ENCODE assay signal across 7 mouse cellular contexts in the genomic region with DNA sequence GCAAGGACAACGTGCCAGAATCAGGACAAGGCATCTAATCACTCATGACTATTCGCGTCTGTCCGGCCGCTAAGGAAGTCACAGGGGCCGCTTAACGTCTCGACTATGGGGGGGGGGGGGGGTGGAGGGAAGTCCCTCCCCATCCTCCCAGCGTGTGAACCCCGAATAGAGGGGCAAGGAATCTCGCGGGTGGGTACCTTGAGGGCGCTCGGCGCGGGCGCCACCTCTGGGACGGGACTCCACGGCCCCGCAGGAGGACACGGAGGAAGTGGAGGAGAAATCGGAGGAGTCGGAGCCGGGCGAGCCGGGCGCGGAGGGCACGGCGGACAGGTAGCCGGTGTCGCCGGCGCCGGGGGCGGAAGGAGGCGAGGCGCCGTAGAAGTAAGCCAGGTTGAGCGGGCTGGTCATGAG. TPM values are rescaled to one million over a fixed set of nuclear protein-coding genes. Genes with fewer than 3 reads are reported as not detected.
DNase-seq lines count a peak whose midpoint lies in the region; ATAC-seq and TF ChIP-seq lines count a peak whose summit lies in the region.

No protein-coding gene starts in this region.

- H3K4me1 ChIP-seq in testis, adult 2 months (ENCODE audit: control insufficient read depth, insufficient read depth, low read length) = peaks cover 3% of the 10 kb centered on the region
- H3K4me1 ChIP-seq in embryonic facial prominence, embryonic 12.5 days = peaks cover 24% of the 10 kb centered on the region
- 0 out of 2 replicates have a peak, but pooled peaks cover 3% of the 10 kb centered on the region for H3K4me1 ChIP-seq in hindbrain, embryonic 11.5 days (replicated peaks; ENCODE audit: control insufficient read depth, insufficient read depth, low read length)
- H3K4me1 ChIP-seq in liver, adult 2 months (ENCODE audit: control insufficient read depth, insufficient read depth, low read length) = peaks cover 25% of the 10 kb centered on the region
- H3K4me1 ChIP-seq in neural tube, embryonic 12.5 days = peaks cover 14% of the 10 kb centered on the region

- peaks cover 19% of the 10 kb centered on the region for H3K79me2 ChIP-seq in liver, adult 2 months (ENCODE audit: control insufficient read depth, insufficient read depth, low read length)

- H3K36me3 ChIP-seq in testis, adult 2 months (ENCODE audit: control insufficient read depth, insufficient read depth, low read length) = no peaks in the 10 kb centered on the region
- peaks cover 19% of the 10 kb centered on the region for H3K36me3 ChIP-seq in embryonic facial prominence, embryonic 12.5 days
- H3K36me3 ChIP-seq in hindbrain, embryonic 11.5 days (ENCODE audit: control insufficient read depth, insufficient read depth, low read length) = no peaks in the 10 kb centered on the region
- peaks cover 16% of the 10 kb centered on the region for H3K36me3 ChIP-seq in liver, adult 2 months (ENCODE audit: control insufficient read depth, insufficient read depth, low read length)
- peaks cover 12% of the 10 kb centered on the region for H3K36me3 ChIP-seq in neural tube, embryonic 12.5 days

- no peak for TF ChIP-seq POLR2A in testis, adult 2 months (IDR thresholded peaks at IDR 0.05; ENCODE audit: control insufficient read depth, low read depth, low read length)
- no peak for TF ChIP-seq POLR2A in liver, adult 2 months (IDR thresholded peaks at IDR 0.05; ENCODE audit: extremely low read depth, insufficient read depth, low read length)

- H3K4me3 ChIP-seq in testis, adult 2 months (ENCODE audit: control insufficient read depth, low read depth, low read length) = peak overlapping the region; percentile 89
- peak overlapping the region; percentile 74 for H3K4me3 ChIP-seq in embryonic facial prominence, embryonic 12.5 days
- peak overlapping the region; percentile 73 for H3K4me3 ChIP-seq in hindbrain, embryonic 11.5 days (ENCODE audit: low read depth, low read length)
- H3K4me3 ChIP-seq in liver, adult 2 months (ENCODE audit: insufficient read depth, low read depth, low read length) = peak overlapping the region; percentile 99
- peak overlapping the region; percentile 72 for H3K4me3 ChIP-seq in neural tube, embryonic 12.5 days

- peak overlapping the region; percentile 73 for H3K4me2 ChIP-seq in embryonic facial prominence, embryonic 12.5 days (replicated peaks)
- peak overlapping the region; percentile 98 for H3K4me2 ChIP-seq in hindbrain, embryonic 11.5 days (replicated peaks; ENCODE audit: low read depth, low read length)
- H3K4me2 ChIP-seq in neural tube, embryonic 12.5 days (replicated peaks) = peak overlapping the region; percentile 96

- under 1% methylated on average over 40 of the region's 40 CpGs for WGBS in embryonic facial prominence, embryonic 12.5 days
- WGBS in hindbrain, embryonic 11.5 days = under 1% methylated on average over 34 of the region's 40 CpGs
- under 1% methylated on average over 34 of the region's 40 CpGs for WGBS in liver, adult 2 months
- WGBS in neural tube, embryonic 12.5 days = under 1% methylated on average over 40 of the region's 40 CpGs

- no peak for DNase-seq in testis, postnatal 10 days (ENCODE audit: low spot score)
- no peak for DNase-seq in hindbrain, embryonic 11.5 days (ENCODE audit: low spot score)
- no peak for DNase-seq in liver, adult 2 months (ENCODE audit: extremely low read depth, low read depth, low spot score)
- DNase-seq in Muller cell, postnatal 12 days (ENCODE audit: inconsistent ontology term) = no peak

- 0 out of 2 replicates have a peak overlapping the region, but pooled peaks have one; percentile 36 for H3K27ac ChIP-seq in testis, adult 2 months (ENCODE audit: control insufficient read depth, insufficient read depth, low read depth, low read length)
- H3K27ac ChIP-seq in embryonic facial prominence, embryonic 12.5 days = peak overlapping the region; percentile 90
- no peak overlapping the region for H3K27ac ChIP-seq in hindbrain, embryonic 11.5 days (ENCODE audit: low read depth, low read length)
- peak overlapping the region; percentile 96 for H3K27ac ChIP-seq in liver, adult 2 months (replicated peaks; ENCODE audit: insufficient read depth, low read depth, low read length)
- H3K27ac ChIP-seq in neural tube, embryonic 12.5 days = no peak overlapping the region

- ATAC-seq in embryonic facial prominence, embryonic 12.5 days (ENCODE audit: insufficient number of reproducible peaks, insufficient read depth, low FRiP score, low TSS enrichment) = peak; percentile 1
- peak; percentile 64 for ATAC-seq in hindbrain, embryonic 11.5 days (ENCODE audit: low FRiP score)
- peak; percentile 64 for ATAC-seq in neural tube, embryonic 12.5 days (ENCODE audit: low FRiP score, low read depth)

- TF ChIP-seq CTCF in testis, adult 2 months (IDR thresholded peaks at IDR 0.05; ENCODE audit: control insufficient read depth, insufficient read depth, insufficient replicate concordance, low read depth, low read length) = no peak
- no peak for TF ChIP-seq CTCF in liver, adult 2 months (IDR thresholded peaks at IDR 0.05; ENCODE audit: low read depth, low read length)

- H3K9me3 ChIP-seq in embryonic facial prominence, embryonic 12.5 days = no peaks in the 10 kb centered on the region
- H3K9me3 ChIP-seq in hindbrain, embryonic 11.5 days (ENCODE audit: control insufficient read depth, low read length) = no peaks in the 10 kb centered on the region
- no peaks in the 10 kb centered on the region for H3K9me3 ChIP-seq in neural tube, embryonic 12.5 days

- H3K27me3 ChIP-seq in testis, adult 2 months (ENCODE audit: control insufficient read depth, insufficient read depth, low read length) = no peaks in the 10 kb centered on the region
- H3K27me3 ChIP-seq in embryonic facial prominence, embryonic 12.5 days = no peaks in the 10 kb centered on the region
- 0 out of 2 replicates have a peak, but pooled peaks cover 3% of the 10 kb centered on the region for H3K27me3 ChIP-seq in hindbrain, embryonic 11.5 days (ENCODE audit: control insufficient read depth, insufficient read depth, low read length)
- no peaks in the 10 kb centered on the region for H3K27me3 ChIP-seq in liver, adult 2 months (ENCODE audit: control insufficient read depth, insufficient read depth, low read length)
- 0 out of 2 replicates have a peak, but pooled peaks cover 6% of the 10 kb centered on the region for H3K27me3 ChIP-seq in neural tube, embryonic 12.5 days (replicated peaks)

- H3K9ac ChIP-seq in embryonic facial prominence, embryonic 12.5 days = peak overlapping the region; percentile 76
- peak overlapping the region; percentile 64 for H3K9ac ChIP-seq in hindbrain, embryonic 11.5 days (ENCODE audit: low read depth, low read length)
- H3K9ac ChIP-seq in liver, adult 2 months (ENCODE audit: low read depth, low read length) = peak overlapping the region; percentile 100
- peak overlapping the region; percentile 75 for H3K9ac ChIP-seq in neural tube, embryonic 12.5 days

RNA-seq across cellular contexts. Expression of a gene that starts 17.1 kb away (rescaled TPM):
- polyA plus RNA-seq in testis, adult 2 months (2012; rRNA removed) = 4.5 and 4.6 TPM in 2 replicates
- polyA plus RNA-seq in embryonic facial prominence, embryonic 12.5 days (2016; fragmentation: Nextera tagmentation; extraction: Ambion mirVana) = 4.2 and 4.8 TPM in 2 replicates
- polyA plus RNA-seq in hindbrain, embryonic 11.5 days (2014; fragmentation: Nextera tagmentation; extraction: Ambion mirVana) = 1.5 and 1.6 TPM in 2 replicates
- total RNA-seq in liver, adult 2 months (2014; rRNA removed) = 3.7 and 4.2 TPM in 2 replicates
- polyA plus RNA-seq in liver, adult 2 months (2012; rRNA removed) = 4.1 and 4.5 TPM in 2 replicates
- polyA plus RNA-seq in neural tube, embryonic 12.5 days (2016; fragmentation: Nextera tagmentation; extraction: Ambion mirVana) = 1.7 and 2.3 TPM in 2 replicates

Comparison
In these comparisons a context has a peak if more than half of its experiments do, and no peak if none do; other contexts are left out.
1. H3K27ac ChIP-seq: peak in testis, adult 2 months (single experiment), embryonic facial prominence, embryonic 12.5 days (single experiment) and liver, adult 2 months (single experiment); none in hindbrain, embryonic 11.5 days (single experiment) and neural tube, embryonic 12.5 days (single experiment).
2. ATAC-seq: peak in every context shown above with its lines; median percentile 64 in hindbrain, embryonic 11.5 days; 64 in neural tube, embryonic 12.5 days; 1 in embryonic facial prominence, embryonic 12.5 days.
3. Peak in every context shown above with its lines, with median percentiles within 50 percentile points of each other: H3K4me3 ChIP-seq, H3K4me2 ChIP-seq and H3K9ac ChIP-seq.